Mouse (Mus musculus) NIH3T3 (cell line): Measurements from ENCODE around the gene Plppr5.
A peak's percentile ranks its signal among the peaks of the same experiment; 100 is the strongest.

Source experiments
- DNase-seq: peaks from one replicate; pipeline ENCODE4 v3.0.0-alpha.2; 2012; ENCODE audit warnings: low read depth

Plppr5 gene

GRCm38 (mm10) chr3:117574529-117575252, at the start of gene Plppr5:
Gene Plppr5 (plus strand): TSS chr3:117574836.
- DNase-seq, result no peak

DNA sequence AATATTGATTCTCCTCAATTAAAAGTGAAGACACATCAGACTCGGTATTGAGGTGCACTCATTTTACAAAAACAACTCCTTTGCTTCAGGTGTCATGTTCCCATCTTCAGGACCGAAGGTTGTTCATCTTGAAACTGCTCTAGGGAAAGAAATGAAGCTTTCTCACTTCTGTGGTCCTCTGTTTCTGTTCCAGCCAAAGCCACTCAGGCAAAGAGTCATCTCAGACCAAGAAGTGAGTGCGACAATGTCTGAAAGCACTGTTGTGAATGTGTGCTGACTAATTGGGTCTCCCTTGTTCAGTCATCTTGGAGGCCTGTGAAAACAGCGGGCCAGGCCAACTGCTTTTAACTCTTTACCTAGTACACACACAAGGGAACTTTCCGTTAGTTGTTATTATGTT, 24.7 kb upstream of the Plppr5 start:
- DNase-seq, result no peak

DNA sequence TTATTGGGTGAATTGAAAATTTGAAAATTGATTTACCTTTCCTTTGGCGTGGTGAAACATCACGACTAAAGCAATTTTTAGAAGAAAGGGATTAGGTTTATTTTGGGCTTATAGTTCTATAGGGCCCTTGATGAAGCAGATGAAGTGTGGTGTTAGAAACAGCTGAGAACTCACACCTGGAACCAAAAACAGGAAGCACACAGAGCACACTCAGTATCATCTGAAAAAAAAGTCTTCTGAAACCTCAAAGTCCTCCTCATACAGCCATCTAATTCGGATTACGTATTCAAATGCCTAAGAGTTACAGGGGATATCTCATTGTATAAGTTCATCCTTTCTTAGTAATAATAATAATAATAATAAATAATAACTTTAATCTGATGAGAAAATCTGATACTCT, 24.1 kb upstream of the Plppr5 start:
- no peak for DNase-seq

DNA sequence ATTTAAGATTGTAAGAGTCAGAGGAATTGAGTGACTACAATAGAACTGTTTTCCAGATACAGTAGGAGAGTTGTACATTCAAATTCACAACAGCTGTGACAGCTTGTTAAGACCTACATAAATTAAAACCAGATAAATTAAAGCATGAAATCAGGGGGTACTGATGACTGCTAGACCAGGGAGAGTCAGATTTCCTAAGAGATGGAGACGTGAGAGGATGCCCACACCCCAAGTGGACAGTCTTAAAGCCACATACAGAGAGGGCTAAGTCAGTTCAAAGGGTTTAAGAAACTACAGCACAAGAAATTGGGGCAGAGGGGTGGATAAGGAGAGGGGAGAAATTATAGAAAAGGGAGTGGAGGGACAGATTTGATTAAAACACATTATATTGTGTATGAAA, 17.7 kb upstream of the Plppr5 start:
- DNase-seq, result no peak

DNA sequence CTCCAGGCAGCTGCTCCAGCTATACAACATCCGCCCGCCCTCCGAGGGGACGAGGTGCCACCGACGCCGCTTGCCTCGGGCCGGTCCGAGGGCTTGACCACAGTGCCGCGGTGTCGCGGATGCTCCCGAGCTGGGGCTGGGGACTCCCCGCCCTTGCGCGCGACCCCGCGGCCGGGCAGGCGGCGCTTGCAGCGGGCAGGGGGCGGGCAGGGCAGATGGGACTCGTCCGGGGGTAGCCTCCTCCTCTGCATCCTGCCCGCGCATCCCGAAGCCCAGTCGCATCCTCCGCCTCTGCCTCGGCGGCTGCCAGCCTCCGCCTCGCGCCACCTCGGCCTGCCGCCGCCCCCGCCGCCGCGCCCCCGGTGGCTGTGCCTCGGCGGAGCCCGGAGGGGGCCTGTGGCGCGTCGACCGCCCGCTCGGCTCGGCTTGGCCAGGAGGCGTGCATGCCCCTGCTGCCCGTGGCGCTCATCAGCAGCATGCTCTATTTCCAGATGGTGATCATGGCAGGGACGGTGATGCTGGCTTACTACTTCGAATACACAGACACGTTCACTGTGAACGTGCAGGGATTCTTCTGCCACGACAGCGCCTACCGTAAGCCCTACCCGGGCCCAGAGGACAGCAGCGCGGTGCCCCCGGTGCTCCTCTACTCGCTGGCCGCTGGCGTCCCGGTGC, 754 bp downstream of the Plppr5 start:
- no peak for DNase-seq

DNA sequence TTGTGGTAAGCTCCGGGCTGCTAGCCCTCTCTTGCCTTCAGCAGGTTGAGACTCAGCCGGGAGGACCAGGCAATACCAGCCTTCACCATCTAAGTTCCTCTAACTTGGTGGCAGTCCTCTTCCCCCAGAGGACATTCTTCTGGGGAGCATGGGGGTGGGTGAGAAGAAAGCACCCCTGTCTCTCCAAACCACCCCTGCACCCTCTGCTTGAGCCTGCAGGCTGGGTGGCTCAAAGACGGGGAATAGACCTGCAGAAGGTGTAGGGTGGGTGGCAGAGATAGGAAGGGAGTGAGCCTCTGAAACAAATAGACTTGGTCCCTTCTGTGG, 1.3 kb downstream of the Plppr5 start:
- no peak for DNase-seq

GRCm38 (mm10) chr3:117577349-117577748, 2.7 kb downstream of the Plppr5 start:
- no peak for DNase-seq

DNA sequence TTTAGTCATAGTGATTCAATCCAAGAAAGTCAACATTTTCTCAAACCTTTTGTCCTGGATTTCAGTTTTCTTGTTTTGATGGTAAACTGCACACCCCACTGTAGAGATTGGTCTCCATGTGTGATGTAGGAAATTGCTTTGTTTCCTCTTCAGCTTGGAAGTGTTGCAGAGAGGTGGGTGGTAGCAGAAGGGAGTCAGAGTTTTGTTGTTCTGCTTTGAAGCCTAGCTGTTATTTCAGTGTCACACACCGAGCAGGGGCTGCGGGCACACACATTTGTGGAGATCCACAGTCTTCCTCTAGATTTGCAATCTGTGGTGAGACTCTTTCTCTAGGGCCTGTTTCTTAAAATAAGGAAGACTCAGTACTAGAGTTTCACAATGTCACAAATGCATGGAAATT, 8.0 kb downstream of the Plppr5 start:
- DNase-seq, result no peak

- DNase-seq, result no peak
Measured at GRCm38 (mm10) chr3:117602404-117602803, 27.8 kb downstream of the Plppr5 start.

DNA sequence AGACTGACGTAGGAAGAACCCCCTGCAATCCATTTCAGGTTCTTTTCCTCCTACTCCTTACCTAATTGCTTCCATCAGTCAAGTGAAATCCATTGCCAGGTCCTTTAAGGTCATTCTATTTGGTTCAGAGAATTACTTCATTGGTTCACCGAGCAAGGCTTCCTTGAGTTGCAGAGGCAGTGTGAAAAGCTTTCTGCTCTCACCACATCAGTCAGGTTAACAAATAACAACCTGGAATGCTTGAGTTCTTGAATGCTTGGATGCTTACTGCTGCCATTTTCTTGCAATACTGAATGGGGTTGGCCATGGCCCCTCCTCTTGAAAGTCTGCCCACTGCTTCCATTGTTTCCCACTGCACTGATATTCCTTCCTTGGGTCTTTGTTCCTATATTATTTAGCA, 28.8 kb downstream of the Plppr5 start:
- no peak for DNase-seq

- no peak for DNase-seq
Measured at GRCm38 (mm10) chr3:117606383-117606782, 31.7 kb downstream of the Plppr5 start.

DNA sequence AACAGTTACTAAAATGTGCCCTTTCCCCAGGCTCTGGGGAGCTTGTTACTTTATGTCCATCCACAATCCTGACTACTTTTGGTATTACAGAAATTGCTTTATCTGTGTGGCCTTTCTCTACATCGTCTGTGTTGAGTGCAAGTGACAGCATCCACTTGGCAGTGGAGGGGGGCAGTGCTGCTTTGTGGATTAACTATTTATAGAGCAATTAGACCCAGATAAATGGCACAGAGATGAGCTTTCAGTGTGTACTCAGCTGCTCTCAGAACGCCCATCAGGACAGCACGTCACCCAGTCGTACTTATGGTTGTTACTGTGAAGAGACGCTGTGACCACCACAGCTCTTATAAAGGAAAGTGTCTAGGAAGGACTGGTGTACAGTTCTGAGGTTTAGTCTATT, 36.8 kb downstream of the Plppr5 start:
- no peak for DNase-seq

GRCm38 (mm10) chr3:117614856-117615255, 40.2 kb downstream of the Plppr5 start:
- no peak for DNase-seq

- DNase-seq, result no peak
Measured at GRCm38 (mm10) chr3:117625257-117626001, 50.8 kb downstream of the Plppr5 start.

DNA sequence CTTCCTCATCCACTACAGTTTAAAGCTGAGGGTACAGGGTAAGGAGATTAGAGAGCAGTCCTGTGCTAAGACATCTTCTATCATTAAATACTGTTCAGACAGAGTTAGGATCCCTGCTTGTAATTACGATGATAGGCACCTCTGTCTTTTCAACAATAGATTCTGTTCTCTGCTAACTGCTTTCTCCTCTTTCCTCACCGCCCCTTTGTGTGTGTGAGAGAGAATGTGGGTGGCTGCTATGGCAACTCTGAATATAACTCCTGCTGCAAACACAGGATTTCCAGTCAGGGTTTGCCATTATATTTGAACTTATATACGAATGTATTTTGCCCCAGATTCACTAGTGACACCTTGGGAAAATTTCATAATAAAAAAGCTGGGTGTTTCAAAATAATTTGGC, 54.2 kb downstream of the Plppr5 start:
- no peak for DNase-seq

DNA sequence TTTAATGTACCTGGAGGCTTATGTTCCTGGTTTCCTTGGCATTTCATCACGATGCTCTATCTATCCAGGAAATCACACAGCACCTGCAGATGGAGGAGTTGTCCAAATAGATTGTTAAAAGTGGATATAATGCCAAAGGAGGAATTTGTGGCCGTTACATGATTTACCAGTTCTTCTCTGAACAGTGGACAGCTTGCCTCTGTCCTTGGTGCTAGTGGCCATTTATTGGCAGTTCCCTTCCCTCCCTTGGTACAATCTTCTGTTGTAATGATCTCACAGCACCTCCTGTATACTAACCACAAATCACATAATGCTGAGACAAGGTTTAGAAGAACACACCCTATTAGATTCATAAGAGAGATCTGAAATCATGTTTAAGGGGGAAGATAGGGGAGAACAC, 55.7 kb downstream of the Plppr5 start:
- DNase-seq, result peak; percentile 34

GRCm38 (mm10) chr3:117648612-117649011, 74.0 kb downstream of the Plppr5 start:
- DNase-seq, result no peak

GRCm38 (mm10) chr3:117664316-117664715, 89.7 kb downstream of the Plppr5 start:
- DNase-seq, result no peak

DNA sequence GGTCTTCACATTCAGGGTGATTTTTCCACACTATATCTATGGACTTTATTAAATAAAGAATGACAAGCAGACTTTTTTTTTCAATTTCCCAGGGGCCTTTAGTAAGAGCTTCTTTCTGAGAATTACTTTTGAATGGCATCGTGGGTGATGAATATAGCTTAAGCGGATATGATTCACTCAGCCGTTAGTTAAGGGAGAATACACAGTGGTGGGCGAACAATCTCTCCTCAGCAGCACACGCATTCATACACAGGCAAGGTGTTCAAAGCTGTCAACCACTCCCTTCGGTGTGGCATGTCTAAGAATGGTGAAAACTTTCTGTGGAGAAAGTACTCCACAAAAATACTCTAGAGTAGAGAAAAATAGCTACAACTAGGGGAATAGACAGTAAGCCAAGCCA, 104.6 kb downstream of the Plppr5 start:
- DNase-seq, result no peak

GRCm38 (mm10) chr3:117684640-117685039, 110.0 kb downstream of the Plppr5 start:
- DNase-seq, result no peak

GRCm38 (mm10) chr3:117686036-117686435, 111.4 kb downstream of the Plppr5 start:
- DNase-seq, result no peak

- DNase-seq, result no peak
Measured at GRCm38 (mm10) chr3:117686648-117687047, 112.0 kb downstream of the Plppr5 start.

GRCm38 (mm10) chr3:117694736-117695135, 120.1 kb downstream of the Plppr5 start:
- no peak for DNase-seq
